In the genomic region with DNA sequence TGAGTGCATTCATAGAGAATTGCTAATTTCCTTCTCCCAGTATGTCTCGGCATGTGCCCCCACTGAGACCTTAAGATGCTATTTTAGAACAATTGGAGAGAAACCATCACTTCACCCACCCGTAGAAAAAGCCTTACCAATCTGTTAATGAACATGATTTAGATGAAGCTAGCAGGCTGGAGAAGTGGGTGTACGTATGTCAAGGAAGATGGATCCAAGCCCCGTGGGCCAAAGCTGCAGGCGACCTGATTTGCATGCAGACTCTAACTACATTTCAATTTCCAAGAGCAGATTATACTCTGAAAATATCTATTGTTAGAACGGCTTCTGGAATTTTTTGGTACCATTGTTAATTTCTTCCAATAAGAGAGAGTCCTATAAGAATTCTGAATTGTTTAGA, we compare ENCODE assay signal across 26 mouse cellular contexts.
"Had no signal": no experiment of that assay in that cellular context is flagged by ENCODE, and none has a peak within 500 bp of the region (broad histone marks: within the 10 kb centered on the region; RNA-seq: fewer than 3 reads in every experiment).

No protein-coding gene starts in this region.

- H3K9ac ChIP-seq: limb, embryonic 12.5 days; limb, embryonic 15.5 days; liver, embryonic 14.5 days; liver, postnatal 0 days; lung, embryonic 15.5 days; midbrain, embryonic 13.5 days; neural tube, embryonic 12.5 days; neural tube, embryonic 15.5 days had no signal

- H3K4me2 ChIP-seq: limb, embryonic 12.5 days; limb, embryonic 15.5 days; liver, embryonic 11.5 days; lung, embryonic 15.5 days; midbrain, embryonic 13.5 days; neural tube, embryonic 12.5 days; neural tube, embryonic 15.5 days had no signal

- H3K36me3 ChIP-seq: limb, embryonic 12.5 days; limb, embryonic 15.5 days; lung, embryonic 15.5 days; midbrain, embryonic 10.5 days; midbrain, embryonic 13.5 days; neural tube, embryonic 12.5 days; neural tube, embryonic 15.5 days had no signal

- H3K4me1 ChIP-seq: limb, embryonic 12.5 days; limb, embryonic 15.5 days; lung, embryonic 15.5 days; megakaryocyte, embryonic 14.5 days; midbrain, embryonic 10.5 days; midbrain, embryonic 13.5 days; neural tube, embryonic 12.5 days; neural tube, embryonic 15.5 days had no signal

- DNase-seq: kidney, adult 18-20 months; kidney, adult 9 months; kidney, postnatal 14 days; kidney, postnatal 4 days; left cerebral cortex, postnatal 4 days; liver, postnatal 0 days; lung, postnatal 10 days; lung, postnatal 36 days; right cerebral cortex, adult 18-20 months; right cerebral cortex, postnatal 14 days; right cerebral cortex, postnatal 4 days; thymus, postnatal 25 days had no signal

- H3K27me3 ChIP-seq: limb, embryonic 12.5 days; limb, embryonic 15.5 days; lung, embryonic 15.5 days; megakaryocyte, embryonic 14.5 days; midbrain, embryonic 13.5 days; neural tube, embryonic 12.5 days; neural tube, embryonic 15.5 days had no signal

- H3K9me3 ChIP-seq: limb, embryonic 12.5 days; limb, embryonic 15.5 days; lung, embryonic 15.5 days; megakaryocyte, embryonic 14.5 days; midbrain, embryonic 10.5 days; midbrain, embryonic 13.5 days; neural tube, embryonic 12.5 days; neural tube, embryonic 15.5 days had no signal

- ATAC-seq: inflammation-experienced regulatory T-cells, adult 6 months; intestine, embryonic 16.5 days; liver, postnatal 0 days; midbrain, embryonic 13.5 days had no signal

- H3K4me3 ChIP-seq: left cerebral cortex, adult 2 months; limb, embryonic 12.5 days; limb, embryonic 15.5 days; lung, embryonic 15.5 days; megakaryocyte, embryonic 14.5 days; midbrain, embryonic 10.5 days; midbrain, embryonic 13.5 days; neural tube, embryonic 12.5 days; neural tube, embryonic 15.5 days had no signal

- H3K27ac ChIP-seq: left cerebral cortex, adult 2 months; limb, embryonic 12.5 days; limb, embryonic 15.5 days; liver, embryonic 14.5 days; lung, embryonic 15.5 days; midbrain, embryonic 10.5 days; midbrain, embryonic 13.5 days; neural tube, embryonic 12.5 days; neural tube, embryonic 15.5 days; stomach, postnatal 0 days had no signal
